Mouse (Mus musculus): ENCODE results near the gene Gfm2. TPM values are rescaled to one million over a fixed set of nuclear protein-coding genes. Genes with fewer than 3 reads are reported as not detected.

The Gfm2 gene
- polyA plus RNA-seq, 2 experiments, result 12.6 to 18.2 TPM

GRCm38 (mm10) chr13:97215563-97215962 is 77.8 kb downstream of the Gfm2 start:
- Histone ChIP-seq H3K9ac (replicated peaks) (no peak overlapping the region), H3K27ac (no peak overlapping the region), H3K4me2 (ENCODE audit: low read depth) (no peak overlapping the region), H3K4me3 (ENCODE audit: insufficient read depth in 1 of 2, low read depth in 2 of 2, low read length in 2 of 2) (no peak overlapping the region), H3K4me1 (replicated peaks; ENCODE audit: control insufficient read depth in 2 of 2, insufficient read depth in 2 of 2, low read length in 1 of 2) (no peaks in the 10 kb centered on the region), H3K36me3 (replicated peaks; ENCODE audit: control insufficient read depth, insufficient read depth, low read depth) (no peaks in the 10 kb centered on the region), H3K9me3 (ENCODE audit: control insufficient read depth, low read length) (no peaks in the 10 kb centered on the region), H3K27me3 (ENCODE audit: control insufficient read depth, insufficient read depth, low read length) (no peaks in the 10 kb centered on the region)
- 51% methylated on average over 4 of the region's 4 CpGs for WGBS (ENCODE audit: insufficient replicate concordance)
- DNase-seq (ENCODE audit: low read depth in 3 of 3, low spot score in 3 of 3), result no peak
- ATAC-seq (ENCODE audit: insufficient read depth), result no peak
- TF ChIP-seq EP300 (IDR thresholded peaks at IDR 0.05; ENCODE audit: low read depth), result no peak
- TF ChIP-seq CTCF (IDR thresholded peaks at IDR 0.05; ENCODE audit: low read depth), result no peak

- no peak overlapping the region for H3K9ac ChIP-seq (replicated peaks)
- DNase-seq (ENCODE audit: low read depth in 3 of 3, low spot score in 3 of 3) (no peak), ATAC-seq (ENCODE audit: insufficient read depth) (no peak)
- H3K4me3 ChIP-seq (ENCODE audit: insufficient read depth in 1 of 2, low read depth in 2 of 2, low read length in 2 of 2), result no peak overlapping the region
- H3K27ac ChIP-seq, result no peak overlapping the region
- no peaks in the 10 kb centered on the region for H3K4me1 ChIP-seq (replicated peaks; ENCODE audit: control insufficient read depth in 2 of 2, insufficient read depth in 2 of 2, low read length in 1 of 2)
- WGBS (ENCODE audit: insufficient replicate concordance), result 66% methylated on average over 5 of the region's 5 CpGs
- no peak overlapping the region for H3K4me2 ChIP-seq (ENCODE audit: low read depth)
- no peak for TF ChIP-seq CTCF (IDR thresholded peaks at IDR 0.05; ENCODE audit: low read depth)
- TF ChIP-seq EP300 (IDR thresholded peaks at IDR 0.05; ENCODE audit: low read depth), result no peak
- no peaks in the 10 kb centered on the region for H3K27me3 ChIP-seq (ENCODE audit: control insufficient read depth, insufficient read depth, low read length)
- H3K36me3 ChIP-seq (replicated peaks; ENCODE audit: control insufficient read depth, insufficient read depth, low read depth), result no peaks in the 10 kb centered on the region
- no peaks in the 10 kb centered on the region for H3K9me3 ChIP-seq (ENCODE audit: control insufficient read depth, low read length)
Observed at GRCm38 (mm10) chr13:97216196-97216595, 78.5 kb downstream of the Gfm2 start.

- WGBS (ENCODE audit: insufficient replicate concordance), result 70% methylated on average over 3 of the region's 3 CpGs
Observed at GRCm38 (mm10) chr13:97220022-97220421, 82.3 kb downstream of the Gfm2 start.

GRCm38 (mm10) chr13:97223856-97224255 is 86.1 kb downstream of the Gfm2 start:
- no peak for ATAC-seq (ENCODE audit: insufficient read depth)
- no peak overlapping the region for H3K4me3 ChIP-seq (ENCODE audit: insufficient read depth in 1 of 2, low read depth in 2 of 2, low read length in 2 of 2)
- 69% methylated on average over 8 of the region's 8 CpGs for WGBS (ENCODE audit: insufficient replicate concordance)
- no peaks in the 10 kb centered on the region for H3K27me3 ChIP-seq (ENCODE audit: control insufficient read depth, insufficient read depth, low read length)
- no peaks in the 10 kb centered on the region for H3K9me3 ChIP-seq (ENCODE audit: control insufficient read depth, low read length)
- DNase-seq (ENCODE audit: low read depth in 3 of 3, low spot score in 3 of 3), result no peak
- no peaks in the 10 kb centered on the region for H3K36me3 ChIP-seq (replicated peaks; ENCODE audit: control insufficient read depth, insufficient read depth, low read depth)
- H3K4me2 ChIP-seq (ENCODE audit: low read depth), result no peak overlapping the region
- TF ChIP-seq EP300 (IDR thresholded peaks at IDR 0.05; ENCODE audit: low read depth) (no peak), CTCF (IDR thresholded peaks at IDR 0.05; ENCODE audit: low read depth) (no peak)
- H3K4me1 ChIP-seq (replicated peaks; ENCODE audit: control insufficient read depth in 2 of 2, insufficient read depth in 2 of 2, low read length in 1 of 2), result 0 out of 4 replicates have a peak, but pooled peaks cover 0 to 6% of the 10 kb centered on the region in 2 experiments
- no peak overlapping the region for H3K27ac ChIP-seq
- H3K9ac ChIP-seq (replicated peaks), result no peak overlapping the region

More at GRCm38 (mm10) chr13:97220022-97220421, 82.3 kb downstream of the Gfm2 start:
- TF ChIP-seq CTCF (IDR thresholded peaks at IDR 0.05; ENCODE audit: low read depth), result no peak
- no peak for TF ChIP-seq EP300 (IDR thresholded peaks at IDR 0.05; ENCODE audit: low read depth)
- no peak overlapping the region for H3K9ac ChIP-seq (replicated peaks)
- no peaks in the 10 kb centered on the region for H3K36me3 ChIP-seq (replicated peaks; ENCODE audit: control insufficient read depth, insufficient read depth, low read depth)
- H3K4me1 ChIP-seq (replicated peaks; ENCODE audit: control insufficient read depth in 2 of 2, insufficient read depth in 2 of 2, low read length in 1 of 2), result 0 out of 4 replicates have a peak, but pooled peaks cover 0 to 6% of the 10 kb centered on the region in 2 experiments
- H3K27ac ChIP-seq, result no peak overlapping the region
- H3K4me2 ChIP-seq (ENCODE audit: low read depth), result no peak overlapping the region
- no peak for DNase-seq (ENCODE audit: low read depth in 3 of 3, low spot score in 3 of 3)
- H3K9me3 ChIP-seq (ENCODE audit: control insufficient read depth, low read length), result no peaks in the 10 kb centered on the region
- ATAC-seq (ENCODE audit: insufficient read depth), result no peak
- no peaks in the 10 kb centered on the region for H3K27me3 ChIP-seq (ENCODE audit: control insufficient read depth, insufficient read depth, low read length)
- no peak overlapping the region for H3K4me3 ChIP-seq (ENCODE audit: insufficient read depth in 1 of 2, low read depth in 2 of 2, low read length in 2 of 2)

GRCm38 (mm10) chr13:97224341-97224982 is 86.7 kb downstream of the Gfm2 start:
- TF ChIP-seq CTCF (IDR thresholded peaks at IDR 0.05; ENCODE audit: low read depth) (no peak), EP300 (IDR thresholded peaks at IDR 0.05; ENCODE audit: low read depth) (no peak)
- no peak overlapping the region for H3K4me3 ChIP-seq (ENCODE audit: insufficient read depth in 1 of 2, low read depth in 2 of 2, low read length in 2 of 2)

More at GRCm38 (mm10) chr13:97224341-97224982, 86.7 kb downstream of the Gfm2 start:
- ATAC-seq (ENCODE audit: insufficient read depth) (peak; percentile 62), DNase-seq (ENCODE audit: low read depth in 3 of 3, low spot score in 3 of 3) (peak in 1 of 3 experiments; percentile 20)
- no peak overlapping the region for H3K4me2 ChIP-seq (ENCODE audit: low read depth)
- 0 out of 4 replicates have a peak, but pooled peaks cover 0 to 6% of the 10 kb centered on the region in 2 experiments for H3K4me1 ChIP-seq (replicated peaks; ENCODE audit: control insufficient read depth in 2 of 2, insufficient read depth in 2 of 2, low read length in 1 of 2)
- no peaks in the 10 kb centered on the region for H3K27me3 ChIP-seq (ENCODE audit: control insufficient read depth, insufficient read depth, low read length)
- H3K9ac ChIP-seq (replicated peaks), result no peak overlapping the region
- WGBS (ENCODE audit: insufficient replicate concordance), result 53% methylated on average over 10 of the region's 10 CpGs
- no peaks in the 10 kb centered on the region for H3K36me3 ChIP-seq (replicated peaks; ENCODE audit: control insufficient read depth, insufficient read depth, low read depth)
- no peaks in the 10 kb centered on the region for H3K9me3 ChIP-seq (ENCODE audit: control insufficient read depth, low read length)
- 0 out of 2 replicates have a peak overlapping the region, but pooled peaks have one; percentile 22 for H3K27ac ChIP-seq

Measured in liver, embryonic 14.5 days (tissue).